Mouse (Mus musculus): ENCODE measurements around the gene Rspo1. TPM values are rescaled to one million over a fixed set of nuclear protein-coding genes. Genes with fewer than 3 reads are reported as not detected.
A peak's percentile ranks its signal among the peaks of the same experiment; 100 is the strongest.
"Not testable (repeated sequence)": the region's sequence is repeated elsewhere in the genome, so short reads cannot be mapped to it uniquely, and the experiment has no call there.

Rspo1 gene
- 1 to 10 TPM; 4.6 to 4.8 TPM for total RNA-seq (2021)

DNA sequence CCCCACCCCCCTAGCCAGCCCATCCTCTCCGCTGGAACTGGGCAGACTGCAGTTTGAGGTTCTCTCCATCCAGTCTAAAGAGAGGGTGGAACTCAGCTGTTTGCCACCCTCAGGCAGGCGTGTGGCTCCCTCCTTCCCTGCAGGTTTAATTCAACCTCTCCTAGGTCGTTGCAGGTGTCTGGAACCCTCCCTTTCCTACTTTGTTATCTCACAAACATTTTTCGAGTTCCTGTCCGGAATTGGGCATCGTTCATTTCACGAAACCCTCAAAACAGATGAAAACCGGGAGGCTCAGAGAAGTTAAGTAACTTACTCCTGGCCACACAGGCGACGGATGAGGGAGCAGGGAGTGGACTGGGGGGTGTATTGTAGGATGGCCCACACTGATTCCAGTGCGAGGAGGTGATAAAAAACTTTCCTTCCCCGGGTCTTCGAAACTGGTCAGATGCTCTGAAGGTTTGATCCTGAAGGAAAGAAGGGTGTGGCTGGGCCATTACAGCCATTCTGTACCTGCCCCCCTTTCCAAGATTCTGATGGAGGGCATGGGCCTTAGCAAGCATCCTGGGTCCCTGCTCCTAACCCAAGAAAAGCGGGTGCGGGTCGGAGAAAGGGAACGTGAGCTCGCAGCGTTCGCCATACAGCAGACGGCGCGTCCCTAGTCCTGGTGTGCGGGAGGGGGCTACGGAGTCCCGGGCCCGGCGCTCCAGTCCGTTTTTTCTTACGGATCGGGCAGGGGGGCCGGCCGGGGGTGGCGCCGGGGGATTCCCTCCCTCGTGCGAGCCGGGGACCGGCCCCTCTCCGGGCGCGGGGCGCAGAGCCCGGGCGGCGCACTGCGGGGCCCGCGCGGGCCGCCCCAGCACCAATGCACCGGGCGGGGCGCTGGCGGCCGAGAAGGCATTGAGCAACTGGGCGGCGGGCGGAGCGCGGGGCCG, at the start of gene Rspo1:
Gene Rspo1 (plus strand): TSS at position 760 of the 932 bp plus-strand sequence.
- DNase-seq = peak; percentile 27

DNA sequence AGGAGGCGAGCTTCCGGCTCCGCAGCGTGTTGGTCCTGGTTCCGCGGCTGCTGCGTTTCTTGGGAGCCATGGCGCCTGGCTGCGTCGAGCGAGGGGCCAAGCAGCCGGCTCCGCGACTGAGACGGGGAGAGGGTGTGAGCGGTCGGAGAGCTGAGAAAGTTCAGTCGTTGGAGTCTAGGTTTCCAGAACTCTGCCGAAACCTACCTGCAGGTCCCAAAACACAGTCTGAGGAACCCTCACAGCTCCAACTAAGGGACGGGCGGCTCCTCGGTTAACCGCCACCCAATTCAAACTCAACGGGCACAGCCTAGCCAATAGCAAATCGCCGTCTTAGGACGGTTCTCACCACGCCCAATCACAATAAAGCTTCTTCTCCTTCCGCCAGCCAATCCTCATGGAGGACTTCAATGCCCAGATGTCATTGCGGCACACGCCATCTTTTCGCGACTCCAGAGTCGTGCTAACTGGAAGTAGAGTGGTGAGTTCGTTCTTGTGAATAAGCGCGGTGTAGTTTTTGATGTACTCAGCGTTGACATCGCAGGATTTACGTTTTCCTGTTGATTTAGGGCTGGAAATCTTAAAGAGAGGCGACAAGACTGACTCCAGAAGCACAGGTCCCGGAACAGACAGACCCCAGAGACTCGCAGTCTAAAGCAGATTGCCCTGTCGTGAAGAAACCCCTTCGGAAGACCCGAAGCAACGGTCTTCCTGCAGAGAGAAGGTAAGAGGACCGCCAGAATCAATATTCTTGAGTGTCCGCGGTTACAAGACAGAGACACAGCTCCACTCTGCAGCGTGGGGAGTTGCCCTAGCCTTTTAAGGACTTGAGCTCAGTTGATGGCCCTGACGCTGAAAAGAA, 49.4 kb upstream of the Rspo1 start, which contains the start of gene 9930104L06Rik:
Gene 9930104L06Rik (plus strand): TSS at position 436 of the 859 bp plus-strand sequence.
- peak; percentile 93 for DNase-seq

GRCm38 (mm10) chr4:124939211-124939610, 47.0 kb upstream of the Rspo1 start, which contains the start of gene Cdca8:
Gene Cdca8, minus strand, starts transcription at chr4:124939311.
- DNase-seq = not testable (repeated sequence)

- peak; percentile 88 for DNase-seq
These were observed 43.2 kb upstream of the Rspo1 start for GRCm38 (mm10) chr4:124943022-124943421.

DNA sequence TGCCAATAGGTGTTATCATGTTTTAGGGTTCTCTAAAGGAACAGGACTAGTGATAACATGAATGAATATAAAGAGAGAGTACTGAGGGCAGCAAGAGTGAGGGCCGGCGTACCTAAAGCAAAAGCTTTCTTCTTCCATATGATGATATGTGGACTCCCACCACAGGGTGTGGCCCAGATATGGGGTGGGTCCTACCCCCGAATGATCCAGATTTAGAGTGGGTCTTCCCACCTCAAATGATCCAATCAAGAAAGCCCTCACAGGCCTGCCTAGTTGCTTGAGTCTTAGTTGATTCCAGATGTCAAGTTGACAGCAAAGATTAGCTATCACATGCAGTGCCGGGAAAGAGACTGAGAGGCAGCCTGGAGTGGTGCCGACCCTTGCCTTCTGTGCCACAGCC, 42.4 kb upstream of the Rspo1 start:
- DNase-seq = no peak

DNA sequence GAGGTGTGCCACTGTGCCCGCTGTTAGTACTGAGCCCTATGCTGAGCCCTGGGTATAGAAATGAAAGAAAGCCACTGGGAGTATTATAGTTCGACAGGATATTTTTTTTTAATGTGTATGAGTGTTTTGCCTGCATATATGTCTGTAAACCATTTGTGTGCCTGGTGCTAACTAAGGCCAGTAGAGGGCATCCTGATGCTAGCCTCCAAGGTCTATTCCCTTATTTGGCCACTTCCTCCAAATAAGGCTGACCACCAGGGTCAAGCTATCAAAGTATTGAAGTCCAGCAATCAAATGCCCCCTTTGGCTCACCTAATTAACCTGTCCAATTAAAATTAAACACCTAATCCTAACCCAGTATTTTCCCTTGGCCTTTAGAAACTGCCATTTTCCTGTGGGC, 41.3 kb upstream of the Rspo1 start:
- DNase-seq = no peak

- no peak for DNase-seq
These were observed 36.7 kb upstream of the Rspo1 start for GRCm38 (mm10) chr4:124949488-124949887.

GRCm38 (mm10) chr4:124950181-124951035, 35.8 kb upstream of the Rspo1 start:
- peak; percentile 30 for DNase-seq

GRCm38 (mm10) chr4:124951036-124951433, 35.2 kb upstream of the Rspo1 start:
- DNase-seq = no peak

- DNase-seq = no peak
These were observed 32.7 kb upstream of the Rspo1 start for GRCm38 (mm10) chr4:124953546-124953945.

DNA sequence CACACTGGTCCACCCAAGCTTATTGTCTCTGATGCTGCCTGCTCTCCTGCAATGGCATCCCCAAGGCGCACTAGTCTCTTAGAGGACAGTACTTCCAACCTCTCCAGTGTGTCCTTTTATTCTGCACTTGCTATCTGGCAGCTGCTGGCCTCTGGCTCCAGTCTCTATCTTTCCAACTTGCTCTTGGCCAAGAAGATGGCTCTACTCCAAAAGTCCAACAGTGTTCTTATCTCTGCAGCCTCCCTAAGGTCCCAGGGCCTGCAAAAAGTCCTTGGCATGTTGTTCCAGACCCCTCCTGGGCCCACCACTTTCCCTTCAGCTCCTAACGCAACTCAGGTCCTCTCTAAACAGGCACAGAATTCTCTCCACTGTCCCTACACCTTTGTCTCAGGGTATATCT, 28.9 kb upstream of the Rspo1 start:
- DNase-seq = no peak

DNA sequence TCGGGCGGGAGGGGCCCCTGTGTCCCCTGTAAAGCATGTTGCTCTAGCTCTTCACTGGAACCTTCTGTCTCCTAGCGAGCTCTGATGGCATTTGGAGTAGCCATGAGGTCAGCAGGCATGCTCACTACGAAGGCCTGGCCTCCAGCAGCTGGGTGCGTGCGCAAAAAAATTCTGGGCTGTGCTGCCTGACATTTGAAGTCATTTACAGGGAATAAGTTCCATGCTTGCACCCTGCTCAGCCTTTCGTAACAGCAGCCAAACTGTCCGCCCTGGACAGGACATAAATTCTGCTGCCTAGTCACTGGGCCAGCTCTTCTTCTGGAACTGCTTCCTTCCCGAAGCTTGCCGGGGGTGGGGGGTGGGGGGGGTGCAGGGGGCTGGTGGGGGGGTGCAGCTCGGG, 27.2 kb upstream of the Rspo1 start:
- no peak for DNase-seq

- DNase-seq = no peak
These were observed 25.3 kb upstream of the Rspo1 start for GRCm38 (mm10) chr4:124960940-124961339.

- DNase-seq = no peak
These were observed 23.7 kb upstream of the Rspo1 start for GRCm38 (mm10) chr4:124962576-124962975.

- DNase-seq = no peak
These were observed 21.2 kb upstream of the Rspo1 start for GRCm38 (mm10) chr4:124964912-124965599.

DNA sequence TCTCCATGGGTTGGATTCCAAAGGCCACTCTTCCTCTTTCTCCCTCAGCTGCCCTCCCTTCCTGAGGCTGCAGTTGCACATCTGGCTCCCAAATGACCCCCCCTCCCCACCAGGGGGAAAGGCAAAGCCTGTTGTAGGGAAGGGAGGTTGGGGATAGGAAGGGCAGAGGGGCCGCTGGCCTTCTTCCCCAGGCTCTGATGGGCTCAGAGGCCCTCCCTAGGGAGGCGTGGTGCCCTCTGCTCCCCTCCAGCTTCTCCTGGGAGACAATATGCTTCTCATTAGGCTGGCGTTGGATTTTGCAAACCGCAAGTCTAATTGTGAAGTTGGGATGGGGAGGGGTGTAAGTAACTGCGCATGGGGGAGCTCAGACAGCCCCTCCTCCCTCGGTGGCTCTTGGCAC, 17.5 kb upstream of the Rspo1 start:
- DNase-seq = no peak

GRCm38 (mm10) chr4:124969219-124969848, 16.9 kb upstream of the Rspo1 start:
- no peak for DNase-seq

DNA sequence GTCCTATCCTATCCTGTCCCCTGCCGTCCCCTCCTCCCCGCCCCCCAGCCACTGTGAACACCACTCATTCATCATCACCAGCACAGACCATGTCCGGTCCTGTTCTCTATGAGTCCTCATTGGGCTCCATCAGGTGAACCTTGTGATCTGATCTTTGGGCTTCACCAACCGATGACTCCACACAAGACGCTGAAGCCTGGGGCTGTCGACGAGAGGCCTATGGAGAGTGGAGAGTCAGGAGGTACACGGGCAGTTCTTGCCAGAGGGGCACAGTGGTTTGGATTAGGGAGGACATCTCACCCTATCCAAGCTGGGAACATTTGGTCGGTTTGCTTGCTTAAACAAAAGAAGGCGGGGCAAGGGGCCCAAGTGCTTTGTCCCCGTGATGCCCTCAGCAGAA, 16.0 kb upstream of the Rspo1 start:
- DNase-seq = no peak

- no peak for DNase-seq
These were observed 15.6 kb upstream of the Rspo1 start for GRCm38 (mm10) chr4:124970677-124971076.

GRCm38 (mm10) chr4:124971094-124971493, 15.1 kb upstream of the Rspo1 start:
- no peak for DNase-seq

- no peak for DNase-seq
These were observed 13.9 kb upstream of the Rspo1 start for GRCm38 (mm10) chr4:124972316-124972715.

Data from heart, postnatal 4 days (tissue).